Mouse (Mus musculus) gastrocnemius, adult 2 months (tissue): ENCODE data around the gene Shroom1. TPM values are rescaled to one million over a fixed set of nuclear protein-coding genes. Genes with fewer than 3 reads are reported as not detected.
A peak's percentile ranks its signal among the peaks of the same experiment; 100 is the strongest.

Experiments used
- DNase-seq: peaks from one replicate; pipeline ENCODE4 v3.0.0; 2022
- H3K27ac ChIP-seq: fragments of 200-600 bp; 2 replicates; pipeline ENCODE4 v1.8.1; 2022; ENCODE audit warnings: mild to moderate bottlenecking
- H3K4me3 ChIP-seq: fragments of 200-600 bp; 2 replicates; pipeline ENCODE4 v1.8.1; 2022; ENCODE audit warnings: mild to moderate bottlenecking, moderate library complexity
- CTCF ChIP-seq: fragments of 200-600 bp; IDR thresholded peaks from 2 replicates; pipeline ENCODE4 v1.8.1; 2022; ENCODE audit warnings: antibody characterized with exemption, mild to moderate bottlenecking, moderate library complexity
- intact Hi-C: fragments of 180-260 bp; cut with DNase I; formaldehyde crosslinking; loops from one replicate; pipeline ENCODE4 v1.15.1; 2025
- total RNA-seq, 2 experiments: library from RNA; stranded (reverse); gene quantifications; 2 replicates each; pipeline ENCODE4 v1.2.3; 2021

Gene Shroom1
- total RNA-seq, 2 experiments from 2014 or later = 0.36 to 0.54 TPM

DNA sequence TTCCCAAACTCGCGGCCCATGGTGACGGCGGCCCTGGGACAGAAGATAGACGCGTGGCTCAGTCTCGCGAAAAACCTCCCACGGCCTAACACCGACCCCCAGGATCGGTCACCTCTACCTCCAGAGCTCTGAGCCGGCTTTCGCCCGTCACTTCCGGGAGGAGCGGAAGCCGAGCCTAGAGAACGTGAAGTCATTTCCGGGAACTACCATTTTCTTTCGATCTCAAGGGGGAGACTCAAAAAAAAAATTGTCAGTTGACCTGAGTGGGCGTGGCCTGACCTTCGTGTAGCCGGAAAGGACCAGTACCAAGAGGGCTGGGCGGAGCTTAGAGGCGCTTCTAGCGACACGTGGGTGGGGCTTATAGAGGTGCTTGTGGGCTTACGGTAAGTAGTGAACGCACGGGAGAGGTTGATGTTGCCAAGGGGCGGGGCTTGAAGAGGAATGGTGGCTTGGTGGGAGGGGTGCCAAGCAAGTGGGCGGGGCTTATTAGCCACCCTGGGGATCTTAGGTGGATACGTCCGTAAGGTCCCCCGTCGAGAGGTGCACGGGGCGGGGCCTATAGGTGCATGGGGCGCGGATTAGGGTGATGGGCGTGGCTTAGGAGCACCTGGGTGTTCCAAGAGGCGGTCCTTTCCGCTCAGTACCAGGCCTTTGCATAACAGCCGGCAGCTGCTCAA is 26.2 kb upstream of the Shroom1 start, which contains the start of the genes Uqcrq and Gdf9:
Uqcrq (minus strand) TSS at position 162 of the 677 bp plus-strand sequence.
Gdf9 (plus strand) TSS at position 354 of the 677 bp plus-strand sequence.
- peak within 1 kb of the TSS; percentile 97 for H3K27ac ChIP-seq
- peak within 1 kb of the TSS; percentile 80 for H3K4me3 ChIP-seq
- intact Hi-C loops = loop anchor here (2.0 kb wide), 1 partner anchor 130 kb away; the partner anchor contains the start of gene Hspa4
- TF ChIP-seq CTCF = no peak
- peak; percentile 99 for DNase-seq

DNA sequence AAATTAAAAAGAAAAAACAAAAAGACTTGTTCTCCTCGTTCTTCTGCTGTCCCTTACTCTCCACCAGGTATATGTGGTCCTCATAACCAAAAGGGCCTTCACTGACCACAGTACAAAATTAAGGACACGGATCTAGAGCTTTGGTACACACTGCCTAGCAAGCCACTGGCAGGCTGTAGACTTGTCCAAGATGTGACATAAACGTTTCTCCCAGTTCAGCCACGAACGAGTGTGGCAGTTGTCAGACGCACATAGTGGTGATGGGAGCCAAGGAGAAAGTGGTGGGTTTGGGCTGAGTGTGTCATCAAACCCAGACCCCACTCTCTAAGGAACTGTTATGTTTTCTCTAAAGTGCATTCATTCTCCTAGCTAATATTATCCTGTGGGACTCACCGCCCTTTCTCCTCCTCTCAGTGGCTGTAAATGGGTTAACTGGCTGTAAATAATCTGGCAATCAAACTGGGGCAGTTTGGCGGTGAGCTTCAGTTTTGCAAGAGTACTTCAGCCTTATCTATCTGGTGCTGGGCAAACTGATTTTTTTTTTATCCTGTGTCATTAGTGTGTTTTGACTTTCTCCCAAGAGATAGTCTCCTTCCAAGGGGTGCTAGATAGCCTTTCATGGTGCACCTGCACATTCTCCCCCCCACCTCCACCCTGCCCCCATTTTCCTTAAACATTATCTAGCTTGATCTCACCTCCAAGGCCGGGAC is 25.5 kb upstream of the Shroom1 start:
- no peak for DNase-seq
- intact Hi-C loops = loop anchor here (2.0 kb wide), 1 partner anchor 131 kb away; the partner anchor contains the start of gene Hspa4
- peak overlapping the region; percentile 80 for H3K4me3 ChIP-seq
- no peak for TF ChIP-seq CTCF
- H3K27ac ChIP-seq = peak overlapping the region; percentile 97

DNA sequence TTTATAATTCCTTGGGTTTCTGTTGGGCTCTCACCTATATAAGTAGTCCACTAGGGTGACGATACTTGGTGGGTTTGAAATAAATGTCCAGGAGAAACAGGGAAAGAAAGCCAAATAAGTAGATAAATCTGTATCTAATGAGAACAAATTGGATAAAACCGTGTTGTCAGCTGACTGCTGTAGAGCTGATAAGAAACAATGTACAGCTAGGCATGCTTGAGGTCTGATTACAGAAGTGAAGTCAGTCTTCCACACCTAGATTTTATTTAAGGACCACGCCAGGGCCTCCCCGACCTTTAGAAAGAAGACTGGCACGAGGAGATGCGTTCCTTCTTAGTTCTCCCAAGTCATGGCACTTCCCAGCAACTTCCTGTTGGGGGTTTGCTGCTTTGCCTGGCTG is 23.9 kb upstream of the Shroom1 start:
- Histone ChIP-seq H3K27ac (no peak overlapping the region), H3K4me3 (no peak overlapping the region)
- intact Hi-C loops = no loop called here
- no peak for DNase-seq
- no peak for TF ChIP-seq CTCF

DNA sequence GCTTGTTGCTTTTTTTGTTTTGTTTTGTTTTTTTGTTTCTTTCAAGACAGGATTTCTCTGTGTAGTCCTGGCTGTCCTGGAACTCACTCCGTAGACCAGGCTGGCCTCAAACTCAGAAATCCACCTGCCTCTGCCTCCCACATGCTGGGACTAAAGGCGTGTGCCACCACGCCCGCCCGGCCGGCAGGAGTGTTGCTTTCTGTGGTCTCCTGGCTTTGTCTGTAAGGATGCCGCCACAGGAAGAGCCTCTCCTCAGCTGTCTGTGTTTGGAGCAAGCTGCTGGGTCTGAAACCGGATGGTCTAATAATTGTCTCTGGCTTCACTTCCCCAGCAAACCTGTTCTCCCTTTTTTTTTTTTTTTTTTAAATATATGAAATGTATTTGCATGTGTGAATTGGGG is 21.5 kb upstream of the Shroom1 start:
- H3K4me3 ChIP-seq = no peak overlapping the region
- no peak overlapping the region for H3K27ac ChIP-seq
- intact Hi-C loops = no loop called here
- TF ChIP-seq CTCF = no peak
- no peak for DNase-seq

DNA sequence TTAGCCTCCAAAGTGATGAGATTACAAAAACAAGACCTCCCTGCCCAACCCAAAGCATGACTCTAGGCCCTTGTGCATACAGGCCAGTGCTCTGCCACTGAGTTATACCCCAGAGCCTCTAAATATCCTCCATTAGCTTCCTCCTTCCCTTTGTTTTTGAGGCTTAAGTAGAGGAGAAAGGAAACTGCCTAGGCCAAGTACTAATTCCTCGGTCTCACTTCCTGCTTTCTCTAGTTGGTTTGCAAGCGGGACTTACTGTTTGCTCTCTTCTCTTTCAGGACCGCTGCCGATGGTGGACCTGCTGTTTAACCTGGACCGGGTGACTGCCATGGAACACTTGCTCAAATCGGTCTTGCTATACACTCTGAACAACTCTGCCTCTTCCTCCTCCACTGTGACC is 20.7 kb upstream of the Shroom1 start:
- no peak overlapping the region; the same call in 1 of the 2 replicates for H3K27ac ChIP-seq
- intact Hi-C loops = no loop called here
- TF ChIP-seq CTCF = no peak
- no peak for DNase-seq
- H3K4me3 ChIP-seq = no peak overlapping the region

DNA sequence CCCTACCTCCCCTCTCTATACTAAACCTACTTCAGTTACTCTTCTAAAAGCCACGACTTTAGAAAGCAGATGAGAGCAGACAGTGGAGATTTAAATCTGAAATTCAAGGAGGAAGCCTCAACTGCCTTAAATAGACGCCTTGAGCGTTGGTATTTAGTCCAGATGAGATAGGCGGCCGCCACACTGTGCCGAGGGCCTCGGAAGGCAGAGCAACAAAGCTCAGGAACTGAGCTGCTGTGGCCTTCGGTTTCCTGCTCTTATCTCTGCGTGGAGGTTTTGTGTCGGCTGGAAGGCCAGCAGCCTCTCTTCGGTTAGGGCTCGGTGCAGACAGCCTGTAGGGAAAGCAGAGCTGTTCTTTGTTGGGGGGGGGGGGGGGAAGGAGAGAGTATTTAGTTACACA is 15.1 kb upstream of the Shroom1 start:
- no peak for DNase-seq
- peak overlapping the region; percentile 48 for H3K4me3 ChIP-seq
- peak overlapping the region; percentile 85 for H3K27ac ChIP-seq
- TF ChIP-seq CTCF = no peak
- intact Hi-C loops = no loop called here

DNA sequence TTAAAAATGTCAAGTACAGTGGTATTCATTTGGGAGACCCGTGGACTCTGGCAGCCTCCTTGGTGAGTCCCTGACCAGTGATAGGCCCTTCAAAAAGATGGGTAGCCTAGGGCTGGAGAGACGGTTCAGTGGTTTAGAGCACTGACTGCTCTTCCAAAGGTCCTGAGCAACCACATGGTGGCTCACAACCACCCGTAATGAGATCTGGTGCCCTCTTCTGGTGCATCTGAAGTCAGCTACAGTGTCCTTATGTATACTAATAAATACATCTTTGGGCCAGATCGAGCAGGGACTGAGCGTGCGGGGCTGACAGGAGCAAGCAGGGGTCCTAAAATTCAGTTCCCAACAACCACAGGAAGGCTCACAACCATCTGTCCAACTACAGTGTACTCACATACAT is 13.1 kb upstream of the Shroom1 start:
- peak; percentile 70 for TF ChIP-seq CTCF
- intact Hi-C loops = no loop called here
- no peak overlapping the region for H3K4me3 ChIP-seq
- no peak overlapping the region for H3K27ac ChIP-seq
- DNase-seq = no peak

DNA sequence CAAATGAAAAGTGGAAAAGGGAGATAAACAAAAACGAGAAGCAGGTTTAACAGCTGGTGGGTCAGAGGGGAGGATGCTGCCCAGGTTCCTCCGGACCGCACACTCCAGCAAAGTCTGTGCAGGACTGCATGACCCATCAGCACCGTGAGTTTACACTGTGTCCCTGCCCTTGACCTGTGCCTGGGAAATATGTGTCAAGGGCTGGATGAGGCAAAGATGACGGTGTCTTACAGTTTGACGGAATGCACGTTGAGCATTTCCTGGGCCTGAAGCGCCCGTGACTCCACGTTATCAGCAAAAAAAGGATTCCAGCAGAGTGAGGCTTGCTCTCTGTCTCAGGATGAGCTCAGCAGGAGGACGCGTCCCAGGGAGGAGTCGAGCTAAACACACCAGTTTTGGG is 11.4 kb upstream of the Shroom1 start:
- TF ChIP-seq CTCF = no peak
- no peak for DNase-seq
- no peak overlapping the region for H3K27ac ChIP-seq
- H3K4me3 ChIP-seq = no peak overlapping the region
- intact Hi-C loops = no loop called here

DNA sequence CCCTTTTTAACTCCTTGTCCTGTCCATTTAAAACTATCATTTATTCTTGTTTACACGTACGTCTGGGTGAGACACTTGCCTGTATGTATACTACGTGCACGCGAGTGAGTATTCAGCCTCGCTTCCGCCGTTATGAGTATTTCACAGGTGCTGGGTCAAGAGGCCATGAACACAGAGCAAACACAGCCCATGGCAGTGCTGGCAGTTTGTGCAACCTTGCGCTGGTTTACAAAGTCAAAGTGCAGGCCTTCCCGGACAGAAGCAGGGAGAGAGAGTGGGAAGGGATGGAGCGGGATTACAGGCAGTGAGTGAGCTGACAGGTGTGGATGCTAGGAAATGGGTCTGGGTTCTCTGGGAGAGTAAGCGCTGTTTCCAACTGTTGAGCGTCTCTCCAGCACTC is 10.8 kb upstream of the Shroom1 start:
- DNase-seq = no peak
- intact Hi-C loops = no loop called here
- Histone ChIP-seq H3K4me3 (no peak overlapping the region), H3K27ac (no peak overlapping the region)
- TF ChIP-seq CTCF = no peak

DNA sequence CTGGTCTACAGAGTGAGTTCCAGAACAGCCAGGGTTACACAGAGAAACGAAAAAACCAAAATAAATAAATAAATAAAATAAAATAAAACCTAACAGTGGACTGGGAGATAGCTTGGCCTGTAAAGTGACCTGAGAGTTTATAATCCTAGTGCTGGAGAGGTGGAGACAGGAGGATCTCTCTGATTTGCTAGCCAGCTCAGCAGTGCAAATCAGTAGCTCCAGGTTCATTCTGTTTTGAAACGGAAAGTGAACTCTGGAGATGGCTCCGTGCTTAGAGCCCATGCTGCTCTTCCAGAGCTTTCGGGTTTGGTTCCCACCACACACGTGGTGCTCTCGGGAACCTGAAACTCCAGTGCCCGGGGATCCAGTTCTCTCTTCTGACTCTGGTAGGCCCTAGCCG is 9.0 kb upstream of the Shroom1 start:
- no peak for DNase-seq
- no peak overlapping the region for H3K4me3 ChIP-seq
- no peak for TF ChIP-seq CTCF
- intact Hi-C loops = no loop called here
- peak overlapping the region; percentile 52 for H3K27ac ChIP-seq

DNA sequence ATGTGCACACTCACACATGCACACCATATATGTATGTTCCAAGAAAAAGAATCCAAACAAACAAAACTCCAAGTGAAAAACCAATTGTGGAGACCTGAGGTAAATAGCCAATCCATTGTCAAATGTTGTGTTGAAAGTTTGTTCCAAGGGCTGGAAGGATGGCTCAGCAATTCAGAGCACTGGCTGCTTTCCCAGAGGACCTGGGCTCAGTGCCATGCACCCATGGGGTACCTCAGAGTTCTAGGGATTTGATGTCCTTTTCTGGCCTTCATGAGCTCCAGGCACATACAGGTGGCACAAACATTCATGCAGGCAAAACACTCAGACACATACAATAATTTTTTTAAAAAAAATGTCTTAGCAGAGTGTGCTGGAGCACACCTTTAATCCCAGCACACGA is 8.5 kb upstream of the Shroom1 start:
- intact Hi-C loops = no loop called here
- H3K4me3 ChIP-seq = no peak overlapping the region
- peak; percentile 81 for DNase-seq
- no peak for TF ChIP-seq CTCF
- H3K27ac ChIP-seq = peak overlapping the region; percentile 52

DNA sequence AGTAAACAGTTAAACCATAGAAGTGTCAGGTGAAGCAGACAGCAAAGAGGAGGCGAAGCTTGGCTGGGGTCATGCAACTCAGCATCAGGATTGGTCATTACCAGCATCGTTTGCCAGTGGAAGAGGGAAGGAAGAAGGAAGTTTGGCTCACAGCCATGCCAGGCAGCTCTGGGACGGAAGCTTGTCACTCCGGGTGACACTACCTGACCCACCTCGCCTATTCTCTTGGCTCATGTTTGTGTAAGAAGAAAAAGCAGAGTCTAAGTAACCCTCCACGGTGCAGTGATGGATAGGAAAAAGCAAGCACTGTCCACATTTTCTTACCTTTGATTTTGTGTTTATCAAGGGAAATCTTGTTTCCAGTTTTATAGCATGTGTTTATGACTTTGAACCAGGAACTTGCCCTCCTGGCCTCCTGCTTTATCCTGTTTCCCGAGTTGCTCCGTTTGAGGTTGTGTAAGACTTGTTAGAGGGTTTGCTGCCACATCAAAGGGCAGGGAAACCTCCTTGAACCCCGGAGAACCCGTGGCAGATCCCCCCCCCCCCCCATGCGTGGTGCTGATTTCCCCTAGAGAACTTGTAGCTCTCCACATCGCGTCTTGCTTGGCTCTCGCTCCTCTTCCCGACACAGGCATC is 6.8 kb upstream of the Shroom1 start:
- no peak for DNase-seq
- intact Hi-C loops = no loop called here

DNA sequence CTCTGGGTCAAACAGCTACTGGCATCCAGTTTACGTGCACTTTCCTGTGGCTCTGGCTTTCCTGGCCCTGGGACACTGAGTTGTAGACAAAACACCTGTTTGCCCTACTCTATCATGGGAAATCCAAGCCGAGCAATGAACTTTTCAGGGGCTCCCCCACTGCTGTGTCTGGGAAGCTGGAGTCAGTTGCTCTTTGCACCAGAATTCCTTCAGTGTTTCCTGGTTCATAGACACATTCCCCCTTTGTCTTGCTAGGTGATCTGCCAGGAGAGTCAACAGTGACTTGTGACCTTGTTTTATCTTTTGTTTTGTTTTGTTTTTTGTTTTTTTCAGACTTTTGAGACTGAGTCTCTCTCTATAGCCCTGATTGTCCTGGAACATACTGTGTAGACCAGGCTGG is 5.6 kb upstream of the Shroom1 start:
- Histone ChIP-seq H3K27ac (peak overlapping the region; percentile 70), H3K4me3 (no peak overlapping the region)
- no peak for DNase-seq
- TF ChIP-seq CTCF = no peak
- intact Hi-C loops = no loop called here

More for the DNA sequence above, 6.8 kb upstream of the Shroom1 start:
- Histone ChIP-seq H3K27ac (no peak overlapping the region; the same call in 1 of the 2 replicates), H3K4me3 (no peak overlapping the region)
- no peak for TF ChIP-seq CTCF
